Mouse (Mus musculus) erythroblast, adult 5-6 weeks (primary cell): ENCODE results near the gene Map4k3. TPM values are rescaled to one million over a fixed set of nuclear protein-coding genes. Genes with fewer than 3 reads are reported as not detected.

Experiments
- ATAC-seq: replicated peaks from 2 replicates; pipeline ENCODE4 v1.8.0; 2016; ENCODE audit warnings: moderate number of reproducible peaks, mild to moderate bottlenecking, moderate TSS enrichment, inconsistent platforms; ENCODE audit not compliant: poor library complexity, low FRiP score, severe bottlenecking
- total RNA-seq, 2 experiments: library from RNA; stranded (forward) in 1 of 2; stranded (reverse) in 1 of 2; fragments of 150-400 nt in 1 of 2; fragments of 200-764, 138-1000 nt in 1 of 2; gene quantifications; 2 replicates each; pipeline versions ENCODE4 v1.2.3 to v1.2.4; 2015 to 2017; ENCODE audit warnings: low replicate concordance in 2 of 2

Gene Map4k3
- total RNA-seq, 2 experiments from 2014 or later, result 0.38 to 0.60 TPM

DNA sequence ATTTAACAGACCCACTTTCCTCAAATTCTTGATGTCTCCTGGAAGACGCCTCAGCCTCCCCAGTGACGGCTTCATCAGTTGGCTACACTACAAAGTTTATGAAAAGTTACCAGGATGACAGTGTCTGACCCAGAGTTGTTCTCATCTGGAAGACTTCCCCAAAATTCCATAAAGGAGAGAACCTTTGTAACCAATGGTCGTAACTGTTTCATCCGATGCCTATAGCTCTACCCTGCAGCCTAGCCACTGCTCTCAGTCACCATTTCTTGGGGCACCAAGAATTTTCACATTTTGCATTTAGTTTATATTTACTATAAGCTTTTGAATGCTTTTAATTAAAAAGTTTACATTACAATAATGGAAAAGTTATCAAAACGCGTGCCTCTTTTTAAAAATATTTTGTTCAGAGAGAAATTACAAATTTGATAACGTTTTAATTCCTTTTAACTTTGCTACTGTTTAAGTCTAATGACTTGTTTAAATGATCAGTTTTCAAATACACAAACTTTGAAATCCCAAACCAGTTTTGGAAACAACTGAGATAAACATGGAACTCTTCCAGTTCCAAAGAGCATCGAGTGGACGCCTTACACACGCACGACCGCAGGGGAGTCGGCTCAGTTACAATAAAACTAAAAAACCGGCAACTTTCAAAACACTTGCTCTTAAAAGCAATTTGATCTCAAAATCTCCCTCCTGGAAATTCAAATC lies 83.1 kb downstream of the Map4k3 start:
- ATAC-seq, result no peak

GRCm38 (mm10) chr17:80644567-80644966 lies 83.7 kb downstream of the Map4k3 start:
- no peak for ATAC-seq

DNA sequence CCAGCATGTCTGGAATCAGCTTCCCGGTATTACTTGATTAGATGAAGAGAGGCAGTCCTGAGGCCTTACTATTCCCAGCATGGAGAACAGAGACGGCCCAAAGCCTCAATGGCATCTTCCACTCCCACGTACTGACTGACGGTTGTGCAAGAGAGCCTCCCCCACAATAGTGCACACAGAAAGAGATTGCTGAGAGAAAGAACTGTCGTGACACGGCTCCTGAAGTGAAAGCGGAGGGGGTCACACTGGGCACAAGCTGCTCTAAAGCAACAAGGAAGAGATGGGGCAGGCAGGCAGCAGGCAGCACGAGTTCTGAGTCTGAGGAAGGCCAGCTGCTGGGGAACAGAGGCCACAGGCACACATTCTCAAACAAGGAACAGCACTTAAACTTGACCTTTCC lies 90.2 kb downstream of the Map4k3 start:
- ATAC-seq, result no peak

DNA sequence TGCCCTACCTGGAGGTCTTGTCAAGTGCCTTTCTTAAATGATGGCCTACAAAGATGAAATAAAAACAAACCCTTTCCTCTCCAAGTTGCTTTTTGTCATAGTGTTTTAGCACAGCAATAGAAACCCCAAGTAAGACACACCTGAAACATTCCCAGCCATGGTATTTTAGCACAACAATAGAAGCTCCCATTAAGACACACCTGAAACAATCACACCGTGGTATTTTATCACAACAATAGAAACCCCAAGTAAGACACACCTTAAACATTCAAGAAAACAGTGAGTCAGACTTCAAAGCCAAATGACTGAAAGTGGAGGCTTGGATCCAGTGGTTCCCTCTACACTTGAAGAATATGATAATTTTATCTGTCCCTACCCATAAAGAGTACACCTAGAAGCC lies 92.5 kb downstream of the Map4k3 start:
- ATAC-seq, result no peak

DNA sequence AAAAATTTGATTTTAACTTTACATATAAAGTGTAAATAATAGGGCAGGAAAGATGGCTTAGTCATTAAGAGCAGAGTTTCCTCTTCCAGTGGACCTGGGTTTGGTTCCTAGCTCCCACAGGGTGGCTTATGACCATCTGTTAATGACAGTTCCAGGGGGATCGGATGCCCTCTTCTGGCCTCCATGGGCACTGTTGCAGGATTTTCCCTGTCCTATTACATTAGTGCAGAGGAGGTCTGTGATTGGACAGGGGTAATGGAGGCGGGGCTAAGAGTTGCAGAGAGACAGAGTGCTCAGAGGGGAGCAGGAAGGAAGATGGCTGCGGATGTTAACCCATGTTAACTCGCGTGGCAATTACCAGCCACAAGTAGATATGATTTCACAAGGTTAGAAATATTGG lies 95.4 kb downstream of the Map4k3 start:
- ATAC-seq, result no peak

GRCm38 (mm10) chr17:80632354-80632753 lies 95.9 kb downstream of the Map4k3 start:
- ATAC-seq, result no peak

DNA sequence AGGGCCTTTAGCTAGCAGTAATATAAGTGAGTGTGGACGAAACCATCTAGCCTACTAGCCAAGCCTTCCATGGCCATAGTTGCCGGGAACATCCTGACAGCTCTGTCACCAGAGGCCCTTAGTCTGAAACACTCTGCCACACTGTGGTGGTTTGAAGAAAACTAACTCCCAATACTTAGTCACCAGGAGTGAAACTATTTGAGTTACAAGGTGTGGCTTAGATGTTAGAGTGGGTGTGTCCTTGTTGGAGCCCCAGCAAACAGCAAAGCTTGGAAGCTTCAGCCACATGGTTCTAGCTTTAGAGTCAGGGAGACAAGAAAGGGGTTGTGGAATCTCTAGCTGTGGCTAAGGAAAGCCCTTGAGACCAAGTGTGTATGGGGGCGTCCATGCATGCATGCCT lies 97.3 kb downstream of the Map4k3 start:
- no peak for ATAC-seq

- no peak for ATAC-seq
These were observed 103.3 kb downstream of the Map4k3 start for GRCm38 (mm10) chr17:80624979-80625378.

GRCm38 (mm10) chr17:80621691-80622090 lies 106.6 kb downstream of the Map4k3 start:
- no peak for ATAC-seq

- peak; percentile 77; the same call in 1 of the 2 replicates for ATAC-seq
These were observed 107.4 kb downstream of the Map4k3 start for GRCm38 (mm10) chr17:80620786-80621423.

GRCm38 (mm10) chr17:80619556-80619955 lies 108.7 kb downstream of the Map4k3 start:
- ATAC-seq, result no peak

DNA sequence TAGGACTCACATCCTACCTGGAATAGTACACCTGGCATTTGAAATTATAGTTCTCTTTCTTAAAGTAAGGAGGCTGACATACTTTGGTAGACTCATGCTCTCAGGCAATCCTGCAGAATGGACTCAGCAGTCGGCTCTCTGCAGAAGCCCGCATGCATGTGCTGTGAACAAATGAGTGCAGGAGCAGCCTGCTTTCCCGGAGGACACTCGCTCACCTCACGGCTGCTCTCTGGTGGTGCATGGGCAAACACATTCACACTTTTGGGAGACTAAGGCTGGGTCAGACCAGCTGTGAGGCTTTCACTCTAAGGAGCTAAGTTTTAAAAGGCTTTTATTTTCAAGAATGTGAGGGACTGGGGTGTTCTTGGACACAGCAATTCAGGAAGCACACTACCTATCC lies 109.4 kb downstream of the Map4k3 start:
- no peak for ATAC-seq

- ATAC-seq, result no peak
These were observed 124.5 kb downstream of the Map4k3 start for GRCm38 (mm10) chr17:80603806-80604205.

DNA sequence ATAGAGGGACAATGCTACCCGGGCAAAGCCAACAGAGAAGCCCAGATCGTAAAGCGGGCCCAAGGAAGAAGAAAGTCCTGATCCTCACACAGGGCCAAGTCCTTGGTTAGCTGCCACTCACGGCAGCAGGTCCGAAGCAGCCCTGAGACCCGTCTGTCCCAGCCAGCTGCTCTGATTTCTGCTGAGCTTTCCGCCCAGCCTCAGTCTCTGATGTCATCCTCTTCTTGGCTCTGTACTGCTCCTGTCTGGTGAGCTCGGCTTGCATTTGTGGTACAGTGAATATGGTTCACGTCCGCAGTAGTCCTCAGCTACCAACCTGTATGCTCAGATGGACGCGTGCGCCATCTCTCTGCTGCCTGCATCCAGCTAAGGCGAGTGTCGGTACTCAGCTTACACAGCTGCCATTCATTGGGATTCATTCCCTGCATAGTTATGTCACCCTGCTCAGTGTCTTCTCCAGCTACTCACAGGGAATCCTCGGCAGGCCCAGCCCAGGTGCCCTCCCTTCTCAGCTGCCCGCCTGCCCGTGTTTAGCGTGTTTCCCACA lies 125.1 kb downstream of the Map4k3 start:
- ATAC-seq, result no peak

DNA sequence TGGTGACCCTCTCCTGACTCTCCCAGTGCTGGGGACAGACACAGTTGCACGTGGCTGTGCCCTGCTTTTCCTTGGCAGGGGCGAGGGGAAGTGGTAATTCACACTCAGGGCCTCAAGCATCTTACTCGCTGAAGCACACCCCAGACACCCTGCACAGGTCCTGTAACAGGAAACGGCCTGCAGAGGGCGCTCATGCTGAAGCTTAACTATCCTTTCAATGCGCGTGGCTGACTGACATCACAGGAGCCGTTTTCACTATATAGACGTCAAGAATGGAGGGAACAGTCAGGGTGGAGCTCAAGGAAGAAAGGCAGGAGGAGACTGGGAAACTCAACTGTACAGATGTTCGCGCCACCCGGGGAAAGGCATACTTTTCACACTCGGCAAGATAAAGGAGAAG lies 126.9 kb downstream of the Map4k3 start:
- no peak for ATAC-seq

- no peak for ATAC-seq
These were observed 145.2 kb downstream of the Map4k3 start for GRCm38 (mm10) chr17:80583051-80583450.

GRCm38 (mm10) chr17:80579901-80580300 lies 148.4 kb downstream of the Map4k3 start:
- no peak for ATAC-seq

DNA sequence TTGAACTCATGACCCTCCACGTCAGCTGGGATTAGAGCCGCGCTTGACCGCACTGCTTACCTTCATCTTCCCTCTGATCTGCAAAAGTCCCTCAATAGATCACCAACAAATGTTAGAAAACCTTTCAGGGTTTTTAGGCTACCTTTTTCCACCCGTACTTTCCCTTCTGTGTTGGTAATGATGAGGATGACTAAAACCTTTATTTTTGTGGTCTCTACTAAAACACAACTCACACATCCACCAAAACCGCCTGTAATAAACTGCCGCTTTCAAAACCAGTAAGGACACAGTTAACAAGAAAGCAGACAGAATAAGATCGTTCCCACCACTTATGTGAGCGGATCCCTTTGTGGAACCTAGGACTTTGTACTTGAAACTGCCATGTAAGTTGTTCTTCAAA lies 149.2 kb downstream of the Map4k3 start:
- no peak for ATAC-seq

- no peak for ATAC-seq
These were observed 150.2 kb downstream of the Map4k3 start for GRCm38 (mm10) chr17:80578041-80578440.

DNA sequence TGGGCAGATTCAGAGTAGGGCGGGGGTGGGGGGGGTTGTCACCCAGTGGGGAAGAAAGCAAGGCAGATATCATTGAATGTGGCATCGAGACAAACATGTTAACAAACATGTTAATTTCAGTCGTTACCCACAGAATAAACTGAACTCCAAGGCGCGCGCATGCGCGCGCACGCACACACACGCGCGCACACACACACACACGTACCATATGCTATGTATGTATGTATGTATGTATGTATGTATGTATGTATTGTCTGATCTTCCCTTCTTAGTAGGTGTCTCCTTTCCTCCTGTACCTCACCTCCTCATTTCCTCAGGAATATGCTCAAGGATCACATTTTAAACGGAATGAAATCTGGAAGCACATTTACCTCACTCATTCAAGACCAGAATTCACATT lies 150.6 kb downstream of the Map4k3 start, which contains the start of gene Cdkl4:
Cdkl4 (minus strand) TSS at position 175 of the 400 bp plus-strand sequence.
- no peak for ATAC-seq

GRCm38 (mm10) chr17:80577214-80577613 lies 151.1 kb downstream of the Map4k3 start:
- no peak for ATAC-seq
